Mouse (Mus musculus) thymus, postnatal 0 days (tissue): ENCODE measurements around the gene Btg1-ps1. TPM values are rescaled to one million over a fixed set of nuclear protein-coding genes. Genes with fewer than 3 reads are reported as not detected.
A peak's percentile ranks its signal among the peaks of the same experiment; 100 is the strongest.
"Not testable (repeated sequence)": the region's sequence is repeated elsewhere in the genome, so short reads cannot be mapped to it uniquely, and the experiment has no call there.

Source experiments
- DNase-seq: peaks from one replicate; pipeline ENCODE4 v3.0.0-alpha.2; 2015; ENCODE audit warnings: low spot score
- polyA plus RNA-seq: library from polyadenylated mRNA; unstranded; fragments of >200 nt; fragmentation: Nextera tagmentation; extraction: Ambion mirVana; gene quantifications from 2 replicates; pipeline ENCODE4 v1.2.1, GENCODE M21; 2015

The Btg1-ps1 gene
- polyA plus RNA-seq, result not detected in 2 replicates

- DNase-seq, result not testable (repeated sequence)
Observed at GRCm38 (mm10) chrX:38018597-38018996, at the start of gene Btg1-ps1. Gene Btg1-ps1, minus strand, starts transcription at chrX:38018815.

- DNase-seq, result no peak
Observed at GRCm38 (mm10) chrX:38066175-38066574, 47.6 kb upstream of the Btg1-ps1 start, which contains the start of gene Rhox10. Gene Rhox10, plus strand, starts transcription at chrX:38066475.

- peak; percentile 1 for DNase-seq
Observed at GRCm38 (mm10) chrX:38061544-38061943, 42.9 kb upstream of the Btg1-ps1 start.

- DNase-seq, result not testable (repeated sequence)
Observed at GRCm38 (mm10) chrX:38043014-38043413, 24.4 kb upstream of the Btg1-ps1 start, which contains the start of gene Btg1-ps2. Gene Btg1-ps2, minus strand, starts transcription at chrX:38043114.

- no peak for DNase-seq
Observed at GRCm38 (mm10) chrX:38039666-38040065, 21.1 kb upstream of the Btg1-ps1 start.

- DNase-seq, result no peak
Observed at GRCm38 (mm10) chrX:38033841-38034240, 15.2 kb upstream of the Btg1-ps1 start.

GRCm38 (mm10) chrX:38008756-38009155 is 9.9 kb downstream of the Btg1-ps1 start:
- no peak for DNase-seq

Other genes starting within 250 kb of the Btg1-ps1 start
- gene Rhox5, start 214.0 kb downstream of the Btg1-ps1 start, polyA plus RNA-seq, result 0.85 and 1.6 TPM in 2 replicates
- gene Rhox6, start 191.9 kb downstream of the Btg1-ps1 start, polyA plus RNA-seq, result 0.17 TPM in 1 of 2 replicates, not detected in the other
- not detected in 2 replicates for gene Rhox7a, start 187.1 kb downstream of the Btg1-ps1 start, polyA plus RNA-seq
- not detected in 2 replicates for gene Rhox8, start 139.9 kb downstream of the Btg1-ps1 start, polyA plus RNA-seq
- not detected in 2 replicates for gene Rhox7b, start 121.6 kb downstream of the Btg1-ps1 start, polyA plus RNA-seq
- gene Rhox9, start 117.0 kb downstream of the Btg1-ps1 start, polyA plus RNA-seq, result 0.14 TPM in 1 of 2 replicates, not detected in the other
- gene Btg1-ps2, start 24.3 kb upstream of the Btg1-ps1 start, polyA plus RNA-seq, result not detected in 2 replicates
- not detected in 2 replicates for gene Rhox10, start 47.7 kb upstream of the Btg1-ps1 start, polyA plus RNA-seq
- not detected in 2 replicates for gene Rhox11, start 66.3 kb upstream of the Btg1-ps1 start, polyA plus RNA-seq
- 0.28 TPM in 1 of 2 replicates, not detected in the other for gene Rhox12, start 92.1 kb upstream of the Btg1-ps1 start, polyA plus RNA-seq
- gene Rhox13, start 102.4 kb upstream of the Btg1-ps1 start, polyA plus RNA-seq, result not detected in 2 replicates
- 3.3 and 4.0 TPM in 2 replicates for gene Zbtb33, start 171.0 kb upstream of the Btg1-ps1 start, polyA plus RNA-seq
- 8.4 and 8.8 TPM in 2 replicates for gene Tmem255a, start 233.6 kb upstream of the Btg1-ps1 start, polyA plus RNA-seq